Mouse (Mus musculus) limb, embryonic 12.5 days (tissue): Measurements from ENCODE around the gene Syngap1. TPM values are rescaled to one million over a fixed set of nuclear protein-coding genes. Genes with fewer than 3 reads are reported as not detected.
A peak's percentile ranks its signal among the peaks of the same experiment; 100 is the strongest.
"Not testable (repeated sequence)": the region's sequence is repeated elsewhere in the genome, so short reads cannot be mapped to it uniquely, and the experiment has no call there.

Experiments
- ATAC-seq: fragments of 200-750 bp; cut with Nextera tagmentation; 2 replicates; pipeline ENCODE4 v1.8.0; 2017; ENCODE audit warnings: low read depth, moderate TSS enrichment; ENCODE audit not compliant: insufficient number of reproducible peaks, insufficient read depth, low FRiP score, low TSS enrichment
- H3K27ac ChIP-seq: fragments of 300-500 bp; sonication (generic); 2 replicates; pipeline ENCODE4 v1.5.1; 2016; ENCODE audit warnings: mild to moderate bottlenecking, moderate library complexity
- H3K27me3 ChIP-seq: fragments of 300-500 bp; sonication (generic); 2 replicates; pipeline ENCODE4 v1.6.1; 2016; ENCODE audit warnings: mild to moderate bottlenecking, moderate library complexity
- H3K36me3 ChIP-seq: fragments of 300-500 bp; sonication (generic); 2 replicates; pipeline ENCODE4 v1.6.1; 2016; ENCODE audit warnings: mild to moderate bottlenecking, moderate library complexity
- H3K4me1 ChIP-seq: fragments of 300-500 bp; sonication (generic); replicated peaks from 2 replicates; pipeline ENCODE4 v1.6.1; 2016
- H3K4me2 ChIP-seq: fragments of 300-500 bp; sonication (generic); 2 replicates; pipeline ENCODE4 v1.6.1; 2016; ENCODE audit warnings: mild to moderate bottlenecking, moderate library complexity
- H3K4me3 ChIP-seq: fragments of 300-500 bp; sonication (generic); replicated peaks from 2 replicates; pipeline ENCODE4 v1.5.1; 2016; ENCODE audit warnings: mild to moderate bottlenecking
- H3K9ac ChIP-seq: fragments of 300-500 bp; sonication (generic); replicated peaks from 2 replicates; pipeline ENCODE4 v1.6.1; 2016; ENCODE audit warnings: mild to moderate bottlenecking, moderate library complexity
- H3K9me3 ChIP-seq: fragments of 300-500 bp; sonication (generic); 2 replicates; pipeline ENCODE4 v1.6.1; 2016; ENCODE audit warnings: mild to moderate bottlenecking, moderate library complexity
- WGBS: fragments of 180-500 bp; shearing (Covaris S2); methylation state at CpG from one replicate; pipeline ENCODE4 v1.1.7; 2016; 5-methylcytosine and 5-hydroxymethylcytosine counted together
- polyA plus RNA-seq: library from polyadenylated mRNA; unstranded; fragments of >200 nt; fragmentation: Nextera tagmentation; extraction: Ambion mirVana; gene quantifications from 2 replicates; pipeline ENCODE4 v1.2.1, GENCODE M21; 2016

Syngap1 gene
- 3.4 and 4.0 TPM in 2 replicates for polyA plus RNA-seq

DNA sequence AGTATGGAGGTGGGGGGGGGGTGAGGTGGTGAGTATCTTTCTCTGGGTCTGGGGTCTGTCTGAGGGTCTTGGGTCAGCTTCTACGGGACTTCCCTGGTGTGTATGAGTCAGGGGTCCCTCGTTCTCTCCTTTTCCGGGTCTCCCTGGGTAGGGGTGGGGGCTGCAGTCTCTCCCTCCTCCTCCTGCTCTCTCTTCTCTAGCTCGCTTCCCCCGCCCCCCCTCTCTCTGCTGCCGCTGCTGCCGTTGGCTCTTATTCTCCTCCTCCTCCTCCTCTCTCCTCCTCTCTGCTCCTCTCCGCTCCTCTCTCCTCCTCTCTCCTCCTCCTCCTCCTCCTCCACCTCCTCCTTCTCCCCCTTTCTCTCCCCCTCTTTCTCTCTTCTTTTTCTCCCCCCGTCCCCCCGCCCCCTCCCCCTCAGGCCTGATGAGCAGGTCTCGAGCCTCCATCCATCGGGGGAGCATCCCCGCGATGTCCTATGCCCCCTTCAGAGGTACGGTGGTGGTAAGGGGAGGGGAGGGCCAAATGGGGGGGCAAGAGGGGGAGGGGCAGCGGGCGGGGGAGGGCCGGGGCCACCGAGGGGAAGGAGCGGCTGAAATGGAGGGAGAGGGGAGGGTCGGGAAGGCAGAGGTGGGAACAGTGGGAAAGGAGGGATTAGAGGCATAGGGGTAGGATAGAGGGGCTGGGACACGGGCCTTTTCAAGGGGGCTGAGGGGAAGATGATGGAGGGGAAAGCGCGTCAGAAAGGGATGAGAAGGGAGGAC, at the start of gene Syngap1:
TSS of gene Syngap1 (plus strand) at position 223 of the 759 bp plus-strand sequence.
- Histone ChIP-seq H3K36me3 (peaks cover 22% of the 10 kb centered on the region), H3K4me1 (peaks cover 57% of the 10 kb centered on the region)
- no peak for ATAC-seq

GRCm38 (mm10) chr17:26892635-26893375, 48.2 kb upstream of the Syngap1 start:
- ATAC-seq = no peak
- Histone ChIP-seq H3K27ac (no peak overlapping the region), H3K27me3 (peaks cover 13% of the 10 kb centered on the region), H3K4me2 (no peak overlapping the region), H3K4me1 (peaks cover 13% of the 10 kb centered on the region; the same call in 1 of the 2 replicates), H3K9me3 (no peaks in the 10 kb centered on the region), H3K36me3 (no peaks in the 10 kb centered on the region), H3K4me3 (no peak overlapping the region), H3K9ac (no peak overlapping the region)
- 55% methylated on average over 16 of the region's 16 CpGs for WGBS

More for the DNA sequence above, at the start of gene Syngap1:
- Histone ChIP-seq H3K4me3 (peak within 1 kb of the TSS; percentile 69), H3K9me3 (no peaks in the 10 kb centered on the region), H3K27me3 (no peaks in the 10 kb centered on the region), H3K27ac (peak within 1 kb of the TSS; percentile 95), H3K4me2 (peak within 1 kb of the TSS; percentile 85), H3K9ac (peak within 1 kb of the TSS; percentile 80)
- WGBS = 1% methylated on average over 22 of the region's 24 CpGs

DNA sequence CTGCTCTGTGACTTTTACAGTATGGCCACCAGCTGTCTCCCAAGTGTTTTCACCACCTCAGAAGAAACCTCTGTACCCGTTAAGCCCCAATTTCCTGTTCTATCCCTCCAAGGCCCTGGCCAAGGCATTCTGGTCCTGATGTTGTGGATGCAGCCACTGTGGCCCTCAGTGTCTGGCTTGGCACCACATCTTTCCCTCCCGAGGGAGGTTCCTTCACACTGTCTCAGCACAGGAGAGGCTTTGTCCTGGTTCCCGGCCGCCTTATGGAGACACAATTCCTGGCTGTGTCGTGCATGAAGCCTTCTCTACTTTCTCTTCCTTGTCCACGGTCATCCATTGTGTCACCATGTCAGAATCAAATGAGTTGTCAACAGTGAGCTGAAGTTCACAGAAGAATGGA, 47.6 kb upstream of the Syngap1 start:
- peaks cover 13% of the 10 kb centered on the region; the same call in 1 of the 2 replicates for H3K4me1 ChIP-seq
- WGBS = 69% methylated on average over 6 of the region's 6 CpGs
- peaks cover 11% of the 10 kb centered on the region for H3K27me3 ChIP-seq
- no peak overlapping the region for H3K4me2 ChIP-seq
- no peaks in the 10 kb centered on the region for H3K36me3 ChIP-seq
- no peak overlapping the region for H3K4me3 ChIP-seq
- no peak for ATAC-seq
- H3K27ac ChIP-seq = 0 out of 2 replicates have a peak overlapping the region, but pooled peaks have one; percentile 45
- H3K9ac ChIP-seq = no peak overlapping the region
- no peaks in the 10 kb centered on the region for H3K9me3 ChIP-seq

DNA sequence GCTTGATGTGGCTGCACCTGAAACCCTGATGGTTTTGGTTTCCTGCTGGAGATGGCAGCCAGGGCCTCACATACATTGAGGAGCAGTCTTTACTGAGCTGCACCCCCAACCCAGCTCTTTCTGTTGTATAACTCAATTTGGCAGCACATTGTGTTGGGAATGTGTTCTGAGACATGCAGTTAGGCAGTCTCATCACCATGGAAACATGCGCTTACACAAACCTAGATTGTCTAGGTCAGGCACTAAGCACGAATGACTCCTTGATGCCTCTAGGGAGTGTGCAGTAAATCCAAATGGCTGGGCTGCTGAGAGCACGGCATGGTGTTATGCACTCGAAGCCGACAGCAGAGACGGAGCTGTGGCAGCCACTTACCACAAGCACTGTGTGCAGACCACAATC, 46.7 kb upstream of the Syngap1 start:
- Histone ChIP-seq H3K4me2 (no peak overlapping the region), H3K36me3 (no peaks in the 10 kb centered on the region), H3K4me3 (no peak overlapping the region), H3K27ac (no peak overlapping the region), H3K9me3 (no peaks in the 10 kb centered on the region), H3K27me3 (peaks cover 5% of the 10 kb centered on the region), H3K4me1 (peaks cover 13% of the 10 kb centered on the region; the same call in 1 of the 2 replicates), H3K9ac (no peak overlapping the region)
- no peak for ATAC-seq
- WGBS = 83% methylated on average over 6 of the region's 6 CpGs

DNA sequence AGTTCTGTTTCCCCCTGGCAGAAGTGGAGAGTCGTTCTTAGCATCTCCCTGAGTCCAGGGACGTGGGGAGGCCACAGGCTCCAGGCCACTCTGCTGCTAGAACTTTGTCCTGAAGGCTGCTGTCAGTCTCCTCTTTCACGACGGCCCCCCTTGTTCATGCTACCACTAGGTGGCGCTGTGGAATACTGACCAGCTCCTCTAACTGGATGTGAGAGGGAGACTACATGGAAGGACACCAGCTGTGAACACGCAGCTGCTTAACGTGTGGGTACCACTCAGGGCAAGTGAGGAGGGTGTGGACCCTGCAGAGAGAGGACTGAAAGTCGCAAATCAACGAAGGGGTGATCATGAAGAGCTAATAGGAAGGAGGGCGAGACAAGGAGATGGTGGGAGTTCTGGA, 45.5 kb upstream of the Syngap1 start:
- Histone ChIP-seq H3K27me3 (peaks cover 5% of the 10 kb centered on the region), H3K9ac (no peak overlapping the region), H3K36me3 (no peaks in the 10 kb centered on the region), H3K4me3 (no peak overlapping the region), H3K27ac (no peak overlapping the region), H3K9me3 (no peaks in the 10 kb centered on the region), H3K4me2 (no peak overlapping the region), H3K4me1 (peaks cover 13% of the 10 kb centered on the region; the same call in 1 of the 2 replicates)
- ATAC-seq = no peak
- 13% methylated on average over 10 of the region's 10 CpGs for WGBS

DNA sequence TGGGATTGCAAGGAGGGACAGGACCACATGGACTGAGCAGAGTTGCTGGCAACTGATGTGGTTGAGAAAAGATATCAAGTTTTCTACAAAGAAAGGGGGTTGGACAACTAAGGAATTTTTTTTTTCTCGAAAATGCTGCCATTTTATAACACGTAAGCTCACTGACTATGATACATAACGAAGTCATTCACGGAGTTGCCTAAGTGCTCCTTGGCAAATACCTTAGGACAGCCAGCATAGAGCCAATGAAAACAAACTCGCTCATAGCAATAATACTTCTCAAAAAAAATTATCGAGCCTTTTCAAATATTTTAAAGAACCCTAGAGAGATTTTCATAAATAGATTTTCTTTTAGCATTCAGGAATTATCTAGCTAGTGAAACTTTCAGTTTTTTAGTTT, 40.1 kb upstream of the Syngap1 start:
- Histone ChIP-seq H3K9me3 (no peaks in the 10 kb centered on the region), H3K4me3 (no peak overlapping the region), H3K4me2 (no peak overlapping the region), H3K4me1 (no peaks in the 10 kb centered on the region), H3K36me3 (no peaks in the 10 kb centered on the region), H3K27ac (no peak overlapping the region), H3K9ac (no peak overlapping the region), H3K27me3 (peaks cover 5% of the 10 kb centered on the region)
- WGBS = 83% methylated on average over 6 of the region's 6 CpGs
- ATAC-seq = no peak

DNA sequence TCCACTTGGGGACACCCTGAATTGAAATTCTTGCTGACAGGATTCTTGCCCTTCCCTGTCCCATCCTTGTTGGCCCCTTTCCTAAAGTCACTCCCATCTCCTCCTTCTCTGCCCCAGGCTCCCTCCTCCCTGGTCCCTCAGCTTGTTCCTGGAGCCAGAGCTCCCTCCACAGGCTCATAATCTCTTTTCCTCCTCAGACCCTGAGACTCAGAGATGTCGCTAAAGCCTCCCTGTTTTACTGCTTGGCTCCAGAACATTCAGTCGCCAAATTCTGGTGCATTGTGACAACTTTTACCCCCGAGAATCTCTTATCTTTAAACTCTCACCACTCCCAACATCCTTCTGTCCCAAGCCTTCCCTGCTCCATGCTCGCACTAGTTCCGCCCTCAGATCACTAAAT, 36.7 kb upstream of the Syngap1 start:
- H3K36me3 ChIP-seq = no peaks in the 10 kb centered on the region

DNA sequence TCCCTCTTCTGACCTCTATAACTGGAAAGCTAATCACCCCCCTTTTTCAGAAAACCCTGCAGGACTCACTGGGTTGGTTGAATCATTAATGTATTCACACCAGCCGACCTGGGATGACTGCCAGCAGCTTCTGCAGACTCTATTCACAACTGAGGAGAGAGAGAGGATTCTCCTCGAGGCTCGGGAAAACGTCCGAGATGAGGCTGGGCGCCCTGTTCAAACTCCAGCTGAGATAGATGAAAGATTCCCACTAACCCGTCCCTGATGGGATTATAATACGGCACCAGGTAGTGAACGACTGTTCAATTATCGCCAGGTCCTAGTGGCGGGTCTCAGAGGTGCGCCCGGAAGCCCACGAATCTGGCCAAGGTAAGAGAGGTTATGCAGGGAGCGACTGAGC, 33.5 kb upstream of the Syngap1 start:
- not testable (repeated sequence) for ATAC-seq, H3K36me3 ChIP-seq, H3K27me3 ChIP-seq, H3K9ac ChIP-seq, H3K4me3 ChIP-seq, H3K9me3 ChIP-seq, H3K4me2 ChIP-seq, H3K4me1 ChIP-seq, H3K27ac ChIP-seq
- 89% methylated on average over 15 of the region's 15 CpGs for WGBS

More for the DNA sequence above, 36.7 kb upstream of the Syngap1 start:
- H3K4me1 ChIP-seq = no peaks in the 10 kb centered on the region
- no peak overlapping the region for H3K27ac ChIP-seq
- H3K4me3 ChIP-seq = no peak overlapping the region
- no peaks in the 10 kb centered on the region for H3K9me3 ChIP-seq
- H3K9ac ChIP-seq = no peak overlapping the region
- no peaks in the 10 kb centered on the region for H3K27me3 ChIP-seq
- ATAC-seq = no peak
- H3K4me2 ChIP-seq = no peak overlapping the region
- WGBS = 56% methylated on average over 5 of the region's 5 CpGs

GRCm38 (mm10) chr17:26915248-26915647, 25.8 kb upstream of the Syngap1 start:
- 59% methylated on average over 1 of the region's 1 CpGs for WGBS
- Histone ChIP-seq H3K9ac (no peak overlapping the region), H3K27me3 (no peaks in the 10 kb centered on the region), H3K9me3 (no peaks in the 10 kb centered on the region), H3K4me3 (no peak overlapping the region), H3K4me2 (no peak overlapping the region), H3K4me1 (0 out of 2 replicates have a peak, but pooled peaks cover 9% of the 10 kb centered on the region), H3K27ac (no peak overlapping the region), H3K36me3 (no peaks in the 10 kb centered on the region)
- ATAC-seq = no peak

DNA sequence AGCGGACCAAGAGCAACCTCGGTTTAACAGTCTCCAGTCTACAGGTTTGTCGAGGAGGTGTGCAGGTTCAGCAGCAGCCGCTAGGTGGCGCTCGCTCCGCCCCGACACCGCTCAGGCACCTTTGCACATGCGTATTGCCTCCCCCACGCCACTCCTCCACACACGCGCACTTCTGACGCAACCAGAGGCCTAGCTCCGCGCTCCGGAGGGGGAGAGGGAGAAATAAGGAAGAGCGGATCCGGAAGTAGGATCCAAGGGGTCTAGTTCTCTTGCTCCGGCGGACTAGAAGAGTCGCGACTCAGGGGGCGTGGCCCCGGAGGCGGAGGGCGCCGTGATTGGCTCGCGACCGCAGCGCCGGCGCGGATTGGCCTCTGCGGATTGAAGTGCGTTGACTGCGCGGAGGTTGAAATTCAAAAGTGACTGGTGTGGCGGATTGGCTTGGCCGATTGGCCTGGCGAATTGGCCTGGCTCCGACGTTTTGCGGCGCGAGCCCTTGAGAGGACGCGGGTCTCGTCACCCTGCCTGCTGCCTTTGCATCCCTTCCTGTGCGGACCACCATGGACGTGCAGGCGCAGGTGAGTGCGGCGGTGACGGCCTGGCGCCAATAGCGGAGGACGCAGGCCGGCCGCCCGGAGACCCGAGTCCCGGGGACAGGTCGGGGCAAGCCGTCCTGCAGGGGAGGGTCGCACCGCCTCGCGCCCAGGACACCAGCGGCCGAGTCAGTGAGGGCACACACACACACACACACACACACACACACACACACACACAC, 24.2 kb upstream of the Syngap1 start, which contains the start of gene Kifc5b:
TSS of gene Kifc5b (plus strand) at position 381 of the 772 bp plus-strand sequence.
- 0 out of 2 replicates have a peak, but pooled peaks cover 9% of the 10 kb centered on the region for H3K4me1 ChIP-seq
- peak within 1 kb of the TSS; percentile 73 for H3K4me3 ChIP-seq
- peak within 1 kb of the TSS; percentile 86 for H3K27ac ChIP-seq
- WGBS = under 1% methylated on average over 70 of the region's 72 CpGs
- no peaks in the 10 kb centered on the region for H3K9me3 ChIP-seq
- H3K36me3 ChIP-seq = peaks cover 13% of the 10 kb centered on the region
- H3K9ac ChIP-seq = peak within 1 kb of the TSS; percentile 76
- H3K27me3 ChIP-seq = no peaks in the 10 kb centered on the region
- H3K4me2 ChIP-seq = peak within 1 kb of the TSS; percentile 66
- ATAC-seq = peak; percentile 98

- Histone ChIP-seq H3K9ac (peak overlapping the region; percentile 76), H3K4me2 (peak overlapping the region; percentile 66), H3K36me3 (peaks cover 13% of the 10 kb centered on the region), H3K4me3 (peak overlapping the region; percentile 73)
- ATAC-seq, H3K4me1 ChIP-seq, H3K27ac ChIP-seq, H3K9me3 ChIP-seq, H3K27me3 ChIP-seq: not testable (repeated sequence)
- 0% methylated on average over 12 of the region's 12 CpGs for WGBS
Observed at GRCm38 (mm10) chr17:26917560-26917959, 23.5 kb upstream of the Syngap1 start.
